Mouse (Mus musculus) lung, adult 18-20 months (tissue): ENCODE measurements around the gene Cdh1.

Experiments
- DNase-seq, 2 experiments: peaks; one replicate each; pipeline ENCODE4 v3.0.0; 2022; ENCODE audit warnings: mixed read lengths in 2 of 2

Gene Cdh1

DNA sequence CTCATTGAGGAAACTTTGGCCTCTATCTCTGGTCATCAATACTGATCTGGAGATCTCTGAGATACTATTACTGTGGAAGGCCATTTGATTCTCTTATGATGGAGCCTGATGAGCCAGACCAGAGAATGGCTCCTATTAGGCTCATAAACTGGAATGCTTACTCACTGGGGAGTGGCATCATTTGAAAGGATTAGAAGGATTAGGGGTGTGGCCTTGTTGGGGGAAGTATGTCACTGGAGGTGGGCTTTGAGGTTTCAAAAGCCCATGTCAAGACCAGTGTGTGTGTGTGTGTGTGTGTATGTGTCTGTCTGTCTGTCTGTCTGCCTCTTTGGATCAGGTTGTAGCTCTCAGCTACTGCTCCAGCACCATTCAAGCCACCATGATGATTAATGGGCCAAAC is 20.8 kb downstream of the Cdh1 start:
- DNase-seq: no peak

- DNase-seq: no peak
These were observed 21.6 kb downstream of the Cdh1 start for GRCm38 (mm10) chr8:106624743-106625142.

DNA sequence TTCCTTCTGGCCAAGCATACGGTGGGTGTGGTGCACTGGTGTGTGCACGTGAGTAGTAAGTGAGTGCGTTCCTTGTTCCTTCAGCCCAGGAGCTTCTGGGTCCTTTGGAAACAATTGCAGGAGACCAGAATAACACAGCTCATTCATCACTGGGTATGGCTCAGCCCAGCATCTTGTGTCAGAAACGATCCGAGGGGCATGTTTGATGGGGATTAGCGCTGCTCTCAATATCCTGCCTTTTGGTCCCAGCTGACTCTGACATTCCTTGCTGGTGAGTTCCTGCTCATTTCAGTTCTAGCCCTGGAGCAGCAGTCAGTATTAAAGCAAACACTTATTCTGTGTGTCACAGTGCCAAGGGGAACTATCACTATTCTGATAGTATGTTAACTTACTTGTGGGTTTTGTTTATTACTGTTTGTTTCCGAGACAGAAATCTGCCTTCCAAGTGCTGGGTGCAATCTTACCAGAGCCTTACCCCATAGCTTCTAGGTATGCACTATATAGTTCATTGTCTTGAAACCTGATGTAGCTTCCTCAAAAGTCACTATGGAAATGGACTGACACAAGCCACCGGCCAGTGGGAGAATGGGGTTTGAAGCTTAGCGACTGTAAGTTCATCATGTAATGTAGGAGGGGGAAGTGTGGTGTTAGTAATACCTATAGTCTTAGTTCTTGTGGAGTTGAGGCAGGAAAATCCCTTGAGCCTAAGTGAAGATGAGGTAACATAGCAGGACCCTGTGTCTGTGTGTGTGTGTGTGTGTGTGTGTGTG is 23.1 kb downstream of the Cdh1 start:
- no peak for DNase-seq

GRCm38 (mm10) chr8:106628291-106628964 is 25.3 kb downstream of the Cdh1 start:
- DNase-seq: no peak

- DNase-seq: no peak
These were observed 26.3 kb downstream of the Cdh1 start for GRCm38 (mm10) chr8:106629456-106629855.

GRCm38 (mm10) chr8:106631904-106632303 is 28.8 kb downstream of the Cdh1 start:
- no peak for DNase-seq

DNA sequence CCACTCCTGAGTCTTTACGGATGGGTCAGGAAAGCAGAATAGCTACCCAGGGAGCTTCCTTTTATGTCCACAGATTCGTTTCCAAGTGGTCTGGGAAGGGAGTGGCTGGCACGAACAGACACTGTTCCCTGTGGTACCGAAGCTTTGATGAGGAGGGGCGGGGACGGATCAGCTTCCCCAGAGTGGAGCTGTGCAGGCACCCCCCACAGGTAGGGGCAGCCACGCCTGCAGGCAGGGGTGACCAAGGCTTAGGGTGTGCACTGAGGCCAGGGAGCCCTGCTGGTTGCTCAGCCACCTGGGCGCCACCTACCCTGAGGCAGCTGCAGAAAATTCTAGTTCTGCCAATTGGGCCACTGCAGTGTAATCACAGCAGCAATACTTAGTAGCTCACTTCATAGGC is 29.5 kb downstream of the Cdh1 start:
- DNase-seq: no peak

- no peak for DNase-seq
These were observed 30.4 kb downstream of the Cdh1 start for GRCm38 (mm10) chr8:106633361-106634158.

DNA sequence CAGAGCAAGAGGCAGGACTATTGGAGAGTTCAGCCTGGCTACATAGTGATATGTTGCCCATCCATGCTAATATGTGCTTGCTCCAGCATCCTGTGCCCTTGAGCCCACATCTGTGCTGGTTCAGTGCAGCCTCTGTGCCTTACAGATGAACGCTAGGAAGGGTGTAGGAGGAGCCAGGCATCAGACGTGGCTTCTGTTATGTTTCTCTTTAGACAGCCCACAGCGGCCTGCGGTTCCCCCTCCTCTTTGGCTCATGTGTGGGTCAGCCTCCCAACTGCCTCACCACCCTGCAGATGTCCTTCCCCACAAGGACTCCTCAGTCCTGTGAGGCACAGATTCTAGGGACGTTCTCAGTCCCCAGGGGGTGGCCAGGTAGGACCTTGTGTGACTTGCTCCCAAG is 32.1 kb downstream of the Cdh1 start:
- DNase-seq: no peak

- DNase-seq: no peak
These were observed 34.3 kb downstream of the Cdh1 start for GRCm38 (mm10) chr8:106637446-106637845.

- no peak for DNase-seq
These were observed 35.7 kb downstream of the Cdh1 start for GRCm38 (mm10) chr8:106638768-106639295.

DNA sequence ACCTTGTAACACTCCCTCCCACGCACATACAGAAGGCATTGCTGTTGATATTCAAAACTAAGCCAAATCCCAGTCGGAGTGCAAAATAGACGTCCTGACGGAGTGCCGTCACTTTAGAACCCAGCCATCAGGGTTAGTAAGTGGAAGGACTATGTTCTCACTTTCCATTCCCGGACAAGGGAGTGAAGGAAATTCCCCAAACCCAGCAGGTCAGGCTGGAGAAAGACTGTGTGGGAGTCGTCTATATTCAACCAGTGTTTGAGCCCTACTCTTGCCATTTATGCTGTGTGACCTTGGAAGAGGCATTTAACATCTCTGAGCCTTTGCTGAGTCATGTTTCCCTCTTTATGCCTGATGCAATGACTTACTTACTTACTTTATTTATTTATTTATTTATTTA is 37.1 kb downstream of the Cdh1 start:
- DNase-seq: no peak

DNA sequence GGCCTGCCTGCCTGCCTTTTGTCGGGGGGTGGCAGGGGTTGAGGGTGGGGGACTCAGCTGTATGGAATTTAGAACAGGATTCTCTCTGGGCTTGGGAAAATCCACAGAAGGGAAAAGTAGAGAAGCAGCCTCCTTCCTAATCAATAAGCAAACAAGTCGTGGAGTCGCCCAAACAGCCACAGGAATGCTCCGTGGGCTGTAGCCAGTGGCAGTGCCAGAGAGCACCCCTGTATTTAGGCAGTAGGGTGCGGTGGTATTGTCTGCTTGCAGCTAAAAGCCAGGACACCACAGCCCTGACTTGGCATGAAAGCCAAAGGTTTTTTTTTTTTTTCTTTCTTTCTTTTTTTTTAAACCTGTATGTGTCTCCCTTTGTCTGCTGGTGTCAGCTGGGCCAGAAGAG is 37.8 kb downstream of the Cdh1 start:
- no peak for DNase-seq

GRCm38 (mm10) chr8:106642172-106642571 is 39.0 kb downstream of the Cdh1 start:
- no peak for DNase-seq

DNA sequence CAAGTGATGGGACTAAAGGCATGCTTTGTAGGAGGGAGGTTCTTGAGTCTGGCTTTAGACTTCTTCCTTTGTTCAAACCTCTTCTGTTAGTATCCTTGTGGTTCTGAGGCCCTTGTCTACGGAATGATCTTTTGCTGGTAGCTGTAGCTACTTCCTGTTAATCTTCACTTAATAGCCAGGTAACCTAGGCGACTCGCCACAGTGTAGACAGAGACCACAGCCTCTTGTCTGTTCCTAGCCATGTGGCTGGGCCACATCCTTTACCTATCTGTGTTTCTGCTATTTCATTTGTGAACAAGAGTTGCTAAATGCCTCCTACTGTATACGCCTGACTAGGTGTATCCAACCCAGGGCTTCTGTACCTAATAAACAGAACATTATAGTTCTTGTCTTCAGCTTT is 39.9 kb downstream of the Cdh1 start:
- no peak for DNase-seq

GRCm38 (mm10) chr8:106644957-106645356 is 41.8 kb downstream of the Cdh1 start:
- DNase-seq: no peak

GRCm38 (mm10) chr8:106646153-106646552 is 43.0 kb downstream of the Cdh1 start:
- DNase-seq: no peak

GRCm38 (mm10) chr8:106646731-106647130 is 43.6 kb downstream of the Cdh1 start:
- peak; percentile 73 to 79 for DNase-seq

- DNase-seq: peak; percentile 77 to 85
These were observed 44.2 kb downstream of the Cdh1 start for GRCm38 (mm10) chr8:106647387-106647786.

DNA sequence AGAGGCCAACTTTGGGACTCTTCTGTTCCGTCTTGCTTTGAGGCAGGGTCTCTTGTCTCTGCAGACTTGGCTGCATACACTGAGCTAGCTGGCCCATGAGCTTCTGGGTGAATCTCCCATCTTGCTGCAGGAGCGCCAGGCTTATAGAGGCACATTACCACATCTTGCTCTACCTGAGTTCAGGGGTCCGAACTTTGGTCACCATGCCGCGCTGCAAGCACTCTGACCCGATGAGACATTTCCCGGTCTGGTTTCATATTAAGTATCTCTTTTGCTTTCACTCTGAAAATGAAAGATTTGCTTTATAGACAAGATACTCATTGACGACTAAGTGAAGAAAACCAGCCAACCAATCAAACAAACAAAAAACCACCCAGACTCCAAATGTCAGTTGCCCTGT is 45.3 kb downstream of the Cdh1 start:
- no peak for DNase-seq

GRCm38 (mm10) chr8:106651994-106652393 is 48.8 kb downstream of the Cdh1 start:
- no peak for DNase-seq

- no peak for DNase-seq
These were observed 52.9 kb downstream of the Cdh1 start for GRCm38 (mm10) chr8:106656046-106656445.

GRCm38 (mm10) chr8:106672786-106673185 is 69.6 kb downstream of the Cdh1 start:
- DNase-seq: no peak
